Mouse (Mus musculus): Measurements from ENCODE around the gene Fam162b.

DNA sequence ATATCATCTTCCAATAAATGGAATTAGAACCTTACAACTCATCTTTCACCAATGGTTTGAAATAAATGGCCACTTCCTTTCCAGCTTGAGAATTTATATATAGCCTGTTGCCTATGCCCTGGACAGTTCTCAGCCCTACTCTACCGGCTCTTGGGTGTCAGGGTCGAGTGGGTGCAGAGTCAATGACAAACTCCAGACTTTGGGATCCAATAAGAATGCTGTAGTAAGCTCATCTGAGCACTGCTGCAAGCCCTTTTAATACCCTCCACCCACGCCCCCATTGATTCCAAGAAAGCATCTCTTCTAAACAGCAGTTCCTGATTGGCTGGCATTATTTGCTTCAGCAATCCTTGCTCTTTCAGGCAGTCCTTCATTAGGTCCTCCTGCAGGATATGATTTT lies 23.1 kb upstream of the Fam162b start:
- no peak for TF ChIP-seq POLR2A (IDR thresholded peaks at IDR 0.05; ENCODE audit: low read depth, low read length)
- no peak for TF ChIP-seq CTCF (IDR thresholded peaks at IDR 0.05; ENCODE audit: borderline replicate concordance, insufficient read depth, low read length)

Data from embryonic fibroblast, embryonic 13.5 days (primary cell).